Mouse (Mus musculus): ENCODE measurements around the gene Gas2l1. TPM values are rescaled to one million over a fixed set of nuclear protein-coding genes. Genes with fewer than 3 reads are reported as not detected.
A peak's percentile ranks its signal among the peaks of the same experiment; 100 is the strongest.
"Not testable (repeated sequence)": the region's sequence is repeated elsewhere in the genome, so short reads cannot be mapped to it uniquely, and the experiment has no call there.

The Gas2l1 gene
- polyA plus RNA-seq, 1 experiment from 2014 or later = 14.4 TPM

DNA sequence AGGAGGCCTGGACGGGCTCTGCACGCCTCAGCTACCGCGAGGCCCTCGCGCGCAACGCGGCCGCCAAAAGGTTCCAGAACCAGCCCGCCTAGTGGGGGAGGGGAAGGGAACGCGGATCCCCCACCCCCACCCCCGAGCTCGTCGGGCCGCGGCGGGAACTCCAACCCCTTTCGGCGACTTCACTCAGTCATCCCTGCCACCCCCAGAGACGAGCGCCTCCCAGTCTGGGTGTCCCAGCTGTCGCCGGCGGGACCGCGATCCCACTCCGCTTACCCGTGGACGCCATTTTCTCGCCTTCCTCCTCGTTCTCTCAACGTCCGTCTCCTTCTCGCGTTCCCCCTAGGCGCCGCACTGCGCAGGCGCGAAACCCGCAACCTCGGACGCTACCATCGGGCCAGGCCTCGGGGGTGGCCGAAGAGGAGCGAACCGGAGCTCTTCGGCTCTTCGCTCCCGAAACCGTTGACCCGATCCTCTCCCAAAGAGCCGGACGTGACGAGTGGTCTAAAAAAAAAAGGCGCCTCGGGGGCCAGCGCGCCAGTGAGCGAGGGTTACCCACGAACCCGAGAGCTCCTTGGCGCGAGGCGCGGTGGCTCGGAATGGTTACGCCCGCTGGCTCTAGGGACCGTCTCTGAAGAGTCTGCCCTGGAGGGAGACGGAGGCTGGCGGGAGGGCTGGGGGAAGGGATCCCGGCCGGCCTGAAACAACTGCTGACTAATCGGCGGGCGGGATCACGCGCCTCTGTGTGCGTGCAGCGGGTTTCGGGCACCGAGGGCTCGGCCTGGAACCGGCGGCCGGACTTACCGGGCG is 33.8 kb upstream of the Gas2l1 start, which contains the start of the genes Rhbdd3 and Ewsr1:
Gene Rhbdd3 (plus strand): TSS at position 191 of the 807 bp plus-strand sequence.
Gene Ewsr1 (minus strand): TSS at position 531 of the 807 bp plus-strand sequence.
- H3K27me3 ChIP-seq (replicated peaks; ENCODE audit: control insufficient read depth, insufficient read depth, low read length) = no peaks in the 10 kb centered on the region
- ATAC-seq = peak; percentile 91
- 0 out of 2 replicates have a peak, but pooled peaks cover 4% of the 10 kb centered on the region for H3K36me3 ChIP-seq (ENCODE audit: control insufficient read depth, insufficient read depth, low read length)
- H3K4me1 ChIP-seq (ENCODE audit: control insufficient read depth, insufficient read depth, low read length) = peaks cover 24% of the 10 kb centered on the region
- H3K9ac ChIP-seq (ENCODE audit: low read length) = peak within 1 kb of the TSS; percentile 89
- DNase-seq (ENCODE audit: low spot score) = peak; percentile 97
- peak within 1 kb of the TSS; percentile 88 for H3K4me3 ChIP-seq (ENCODE audit: low read depth, low read length)
- WGBS = under 1% methylated on average over 91 of the region's 92 CpGs
- peak within 1 kb of the TSS; percentile 85 for H3K4me2 ChIP-seq (ENCODE audit: low read length)
- peak within 1 kb of the TSS; percentile 97 for H3K27ac ChIP-seq (ENCODE audit: low read depth, low read length)
- no peaks in the 10 kb centered on the region for H3K9me3 ChIP-seq (replicated peaks; ENCODE audit: control insufficient read depth, low read length)

DNA sequence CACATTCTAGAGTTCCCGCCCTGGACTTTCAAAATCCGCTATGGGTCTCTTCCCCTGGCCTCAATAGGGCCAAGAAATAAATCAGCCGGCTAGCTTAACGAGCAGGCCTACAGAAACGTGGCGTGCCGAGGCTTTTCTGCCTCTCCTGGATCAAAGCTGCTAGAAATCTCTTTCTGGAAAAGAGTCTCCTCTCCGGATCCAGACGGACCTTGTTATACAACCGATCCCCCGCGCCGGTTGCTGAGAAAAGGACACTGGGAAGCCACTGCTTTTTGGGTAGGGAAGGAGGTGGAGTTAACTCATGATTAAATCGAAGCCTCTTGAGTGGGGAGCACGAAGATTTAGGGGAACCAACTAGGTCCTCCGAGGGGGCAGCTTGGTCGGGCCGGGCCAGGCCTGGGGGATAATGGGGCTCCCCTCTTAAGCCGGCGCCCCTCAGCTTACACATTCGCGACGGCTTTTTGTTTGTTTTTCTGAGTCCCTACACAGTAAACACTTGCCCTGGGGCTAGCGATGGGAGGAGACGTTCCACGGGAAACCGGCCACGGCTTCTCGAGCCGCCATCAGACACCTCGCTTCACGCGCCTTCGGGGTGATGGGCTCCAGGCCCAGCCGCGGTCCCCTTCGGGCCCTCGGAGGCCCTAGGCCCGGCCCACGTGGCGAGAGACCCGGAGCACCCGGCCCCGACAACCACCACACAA is 33.1 kb upstream of the Gas2l1 start:
- under 1% methylated on average over 44 of the region's 44 CpGs for WGBS
- peaks cover 24% of the 10 kb centered on the region for H3K4me1 ChIP-seq (ENCODE audit: control insufficient read depth, insufficient read depth, low read length)
- no peaks in the 10 kb centered on the region for H3K27me3 ChIP-seq (replicated peaks; ENCODE audit: control insufficient read depth, insufficient read depth, low read length)
- no peaks in the 10 kb centered on the region for H3K9me3 ChIP-seq (replicated peaks; ENCODE audit: control insufficient read depth, low read length)
- peak overlapping the region; percentile 97 for H3K27ac ChIP-seq (ENCODE audit: low read depth, low read length)
- 0 out of 2 replicates have a peak, but pooled peaks have one; percentile 1 for ATAC-seq
- DNase-seq (ENCODE audit: low spot score) = peak; percentile 22
- peak overlapping the region; percentile 89 for H3K9ac ChIP-seq (ENCODE audit: low read length)
- peak overlapping the region; percentile 88 for H3K4me3 ChIP-seq (ENCODE audit: low read depth, low read length)
- H3K36me3 ChIP-seq (ENCODE audit: control insufficient read depth, insufficient read depth, low read length) = 0 out of 2 replicates have a peak, but pooled peaks cover 4% of the 10 kb centered on the region
- peak overlapping the region; percentile 85 for H3K4me2 ChIP-seq (ENCODE audit: low read length)

DNA sequence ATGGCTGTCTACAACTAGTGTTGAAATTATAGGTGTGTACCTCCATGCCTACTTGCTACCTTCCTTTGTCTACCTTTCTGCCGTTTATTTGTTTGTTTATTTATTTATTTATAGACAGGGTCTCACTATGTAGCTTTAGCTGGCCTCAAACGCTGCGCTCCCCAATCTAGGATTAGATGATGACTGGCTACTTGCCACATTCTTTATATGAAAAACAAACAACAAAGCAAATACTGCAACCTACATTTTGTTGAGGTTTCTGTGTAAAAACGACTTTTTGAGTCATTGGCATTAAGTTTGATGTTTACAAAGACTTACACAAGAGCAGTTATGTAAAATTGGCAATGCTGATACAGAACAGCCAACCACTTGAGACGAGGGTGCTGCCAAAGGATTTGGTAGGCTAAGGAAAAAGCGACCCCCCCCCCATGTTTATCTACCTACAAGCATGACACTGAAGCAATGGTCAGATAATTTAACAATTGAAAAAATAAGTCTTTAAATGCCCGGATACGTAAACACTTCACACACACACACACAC is 31.4 kb upstream of the Gas2l1 start:
- no peak for ATAC-seq
- peaks cover 24% of the 10 kb centered on the region for H3K4me1 ChIP-seq (ENCODE audit: control insufficient read depth, insufficient read depth, low read length)
- no peak overlapping the region for H3K27ac ChIP-seq (ENCODE audit: low read depth, low read length)
- peak overlapping the region; percentile 88; the same call in 1 of the 2 replicates for H3K4me3 ChIP-seq (ENCODE audit: low read depth, low read length)
- H3K27me3 ChIP-seq (replicated peaks; ENCODE audit: control insufficient read depth, insufficient read depth, low read length) = no peaks in the 10 kb centered on the region
- peaks cover 14% of the 10 kb centered on the region for H3K36me3 ChIP-seq (ENCODE audit: control insufficient read depth, insufficient read depth, low read length)
- H3K9me3 ChIP-seq (replicated peaks; ENCODE audit: control insufficient read depth, low read length) = no peaks in the 10 kb centered on the region
- peak overlapping the region; percentile 89; the same call in 1 of the 2 replicates for H3K9ac ChIP-seq (ENCODE audit: low read length)
- H3K4me2 ChIP-seq (ENCODE audit: low read length) = peak overlapping the region; percentile 85
- DNase-seq (ENCODE audit: low spot score) = no peak
- 66% methylated on average over 8 of the region's 8 CpGs for WGBS

GRCm38 (mm10) chr11:5095877-5096276 is 30.8 kb upstream of the Gas2l1 start:
- ATAC-seq (no peak), DNase-seq (ENCODE audit: low spot score) (no peak)
- H3K4me3 ChIP-seq (ENCODE audit: low read depth, low read length) = no peak overlapping the region
- H3K4me2 ChIP-seq (ENCODE audit: low read length) = no peak overlapping the region
- peaks cover 21% of the 10 kb centered on the region for H3K4me1 ChIP-seq (ENCODE audit: control insufficient read depth, insufficient read depth, low read length)
- peaks cover 20% of the 10 kb centered on the region for H3K36me3 ChIP-seq (ENCODE audit: control insufficient read depth, insufficient read depth, low read length)
- no peak overlapping the region for H3K27ac ChIP-seq (ENCODE audit: low read depth, low read length)
- no peak overlapping the region for H3K9ac ChIP-seq (ENCODE audit: low read length)
- H3K27me3 ChIP-seq (replicated peaks; ENCODE audit: control insufficient read depth, insufficient read depth, low read length) = no peaks in the 10 kb centered on the region
- 68% methylated on average over 5 of the region's 5 CpGs for WGBS
- H3K9me3 ChIP-seq (replicated peaks; ENCODE audit: control insufficient read depth, low read length) = no peaks in the 10 kb centered on the region

GRCm38 (mm10) chr11:5091706-5092105 is 26.6 kb upstream of the Gas2l1 start:
- ATAC-seq = no peak

GRCm38 (mm10) chr11:5089147-5089546 is 24.0 kb upstream of the Gas2l1 start:
- ATAC-seq = no peak
- DNase-seq (ENCODE audit: low spot score) = no peak
- Histone ChIP-seq H3K27ac (ENCODE audit: low read depth, low read length) (no peak overlapping the region), H3K4me3 (ENCODE audit: low read depth, low read length) (no peak overlapping the region), H3K9me3 (replicated peaks; ENCODE audit: control insufficient read depth, low read length) (no peaks in the 10 kb centered on the region), H3K9ac (ENCODE audit: low read length) (no peak overlapping the region), H3K4me2 (ENCODE audit: low read length) (no peak overlapping the region), H3K36me3 (ENCODE audit: control insufficient read depth, insufficient read depth, low read length) (peaks cover 85% of the 10 kb centered on the region), H3K27me3 (replicated peaks; ENCODE audit: control insufficient read depth, insufficient read depth, low read length) (no peaks in the 10 kb centered on the region), H3K4me1 (ENCODE audit: control insufficient read depth, insufficient read depth, low read length) (no peaks in the 10 kb centered on the region)
- 92% methylated on average over 1 of the region's 1 CpGs for WGBS

More at GRCm38 (mm10) chr11:5091706-5092105, 26.6 kb upstream of the Gas2l1 start:
- 46% methylated on average over 2 of the region's 2 CpGs for WGBS
- Histone ChIP-seq H3K27ac (ENCODE audit: low read depth, low read length) (no peak overlapping the region), H3K9me3 (replicated peaks; ENCODE audit: control insufficient read depth, low read length) (no peaks in the 10 kb centered on the region), H3K4me2 (ENCODE audit: low read length) (no peak overlapping the region), H3K36me3 (ENCODE audit: control insufficient read depth, insufficient read depth, low read length) (peaks cover 59% of the 10 kb centered on the region), H3K4me3 (ENCODE audit: low read depth, low read length) (no peak overlapping the region), H3K27me3 (replicated peaks; ENCODE audit: control insufficient read depth, insufficient read depth, low read length) (no peaks in the 10 kb centered on the region), H3K9ac (ENCODE audit: low read length) (no peak overlapping the region), H3K4me1 (ENCODE audit: control insufficient read depth, insufficient read depth, low read length) (peaks cover 5% of the 10 kb centered on the region)
- no peak for DNase-seq (ENCODE audit: low spot score)

DNA sequence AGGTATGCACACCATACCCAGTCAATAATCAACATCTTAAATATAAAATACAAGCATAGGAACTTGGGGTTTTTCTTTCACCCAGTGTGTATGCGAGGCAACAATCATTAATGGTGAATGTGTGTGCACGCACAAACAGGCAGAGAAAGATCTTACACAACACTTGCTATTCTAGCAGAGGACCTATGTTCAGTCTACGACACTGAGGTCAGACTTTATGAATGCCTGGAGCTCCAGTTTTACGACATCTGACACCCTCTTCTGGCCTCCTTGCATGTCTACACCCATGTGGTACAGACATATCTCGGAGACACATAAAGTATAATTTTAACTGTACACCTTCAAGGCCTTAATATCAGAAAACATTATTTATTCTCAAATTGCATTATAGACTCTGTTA is 11.7 kb upstream of the Gas2l1 start:
- not testable (repeated sequence) for H3K27ac ChIP-seq (ENCODE audit: low read depth, low read length); H3K27me3 ChIP-seq (replicated peaks; ENCODE audit: control insufficient read depth, insufficient read depth, low read length); H3K4me2 ChIP-seq (ENCODE audit: low read length); ATAC-seq; DNase-seq (ENCODE audit: low spot score); H3K4me3 ChIP-seq (ENCODE audit: low read depth, low read length); H3K9ac ChIP-seq (ENCODE audit: low read length); H3K9me3 ChIP-seq (replicated peaks; ENCODE audit: control insufficient read depth, low read length); H3K4me1 ChIP-seq (ENCODE audit: control insufficient read depth, insufficient read depth, low read length)
- H3K36me3 ChIP-seq (ENCODE audit: control insufficient read depth, insufficient read depth, low read length) = peaks cover 79% of the 10 kb centered on the region
- WGBS = 89% methylated on average over 4 of the region's 5 CpGs

- H3K36me3 ChIP-seq (ENCODE audit: control insufficient read depth, insufficient read depth, low read length) = peaks cover 83% of the 10 kb centered on the region
- no peak overlapping the region for H3K9ac ChIP-seq (ENCODE audit: low read length)
- H3K4me2 ChIP-seq (ENCODE audit: low read length) = no peak overlapping the region
- H3K9me3 ChIP-seq (replicated peaks; ENCODE audit: control insufficient read depth, low read length) = no peaks in the 10 kb centered on the region
- no peak for ATAC-seq
- no peaks in the 10 kb centered on the region for H3K4me1 ChIP-seq (ENCODE audit: control insufficient read depth, insufficient read depth, low read length)
- H3K27ac ChIP-seq (ENCODE audit: low read depth, low read length) = no peak overlapping the region
- DNase-seq (ENCODE audit: low spot score) = no peak
- no peaks in the 10 kb centered on the region for H3K27me3 ChIP-seq (replicated peaks; ENCODE audit: control insufficient read depth, insufficient read depth, low read length)
- no peak overlapping the region for H3K4me3 ChIP-seq (ENCODE audit: low read depth, low read length)
These were observed 10.6 kb upstream of the Gas2l1 start for GRCm38 (mm10) chr11:5075760-5076159.
